Mouse (Mus musculus) cerebellum, adult 2 months (tissue): ENCODE results near the gene Ube4a.

Experiments
- CTCF ChIP-seq: fragments of 200-500 bp; IDR thresholded peaks from 2 replicates; pipeline ENCODE4 v1.5.1; 2011; ENCODE audit warnings: low read depth, mild to moderate bottlenecking, control low read depth, low read length, moderate library complexity, borderline replicate concordance; ENCODE audit not compliant: insufficient read depth
- POLR2A ChIP-seq: fragments of 200-500 bp; IDR thresholded peaks from 2 replicates; pipeline ENCODE4 v1.6.1; 2011; ENCODE audit warnings: low read length, control low read depth, borderline replicate concordance; ENCODE audit not compliant: insufficient read depth

DNA sequence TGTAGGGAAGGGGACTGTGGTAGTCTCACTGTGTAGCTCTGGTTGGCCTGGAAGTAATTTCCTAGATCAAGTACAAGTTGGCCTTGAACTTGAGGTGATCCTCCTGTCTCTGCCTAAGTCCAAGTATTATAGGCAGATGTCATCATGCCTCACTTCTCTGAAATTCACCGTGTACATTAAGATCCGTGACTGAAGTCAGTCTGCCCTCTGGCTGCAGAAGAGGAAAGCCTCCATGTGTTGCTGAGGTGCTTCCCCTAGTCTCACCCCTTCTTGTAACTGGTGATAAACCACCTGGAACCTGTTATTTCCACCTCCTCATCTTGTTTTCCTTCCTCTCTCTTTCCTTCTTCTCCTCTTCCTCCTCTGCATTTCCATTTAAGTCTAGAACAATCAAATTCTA is 49.5 kb upstream of the Ube4a start:
- TF ChIP-seq CTCF, result no peak
- no peak for TF ChIP-seq POLR2A
